Mouse (Mus musculus) lung, postnatal 0 days (tissue): ENCODE data around the gene Pla2g6. TPM values are rescaled to one million over a fixed set of nuclear protein-coding genes. Genes with fewer than 3 reads are reported as not detected.
A peak's percentile ranks its signal among the peaks of the same experiment; 100 is the strongest.

ENCODE experiments used
- ATAC-seq: fragments of 200-750 bp; cut with Nextera tagmentation; 2 replicates; pipeline ENCODE4 v1.8.0; 2017; ENCODE audit warnings: moderate library complexity
- DNase-seq: peaks from one replicate; pipeline ENCODE4 v3.0.0-alpha.2; 2016; ENCODE audit warnings: low spot score
- H3K27ac ChIP-seq: fragments of 300-500 bp; sonication (generic); 2 replicates; pipeline ENCODE4 v1.5.1; 2014; ENCODE audit warnings: antibody characterized with exemption, mild to moderate bottlenecking, low read length, mixed read lengths
- H3K27me3 ChIP-seq: fragments of 300-500 bp; sonication (generic); replicated peaks from 2 replicates; pipeline ENCODE4 v1.6.1; 2014; ENCODE audit warnings: low read length, mixed read lengths; ENCODE audit not compliant: insufficient read depth
- H3K36me3 ChIP-seq: fragments of 300-500 bp; sonication (generic); 2 replicates; pipeline ENCODE4 v1.6.1; 2014; ENCODE audit warnings: low read length, mixed read lengths; ENCODE audit not compliant: insufficient read depth
- H3K4me1 ChIP-seq: fragments of 300-500 bp; sonication (generic); 2 replicates; pipeline ENCODE4 v1.6.1; 2014; ENCODE audit warnings: antibody characterized with exemption, low read depth, low read length, mixed read lengths; ENCODE audit not compliant: insufficient read depth
- H3K4me2 ChIP-seq: fragments of 300-500 bp; sonication (generic); replicated peaks from 2 replicates; pipeline ENCODE4 v1.6.1; 2014; ENCODE audit warnings: low read depth, mild to moderate bottlenecking, low read length, moderate library complexity, mixed read lengths
- H3K4me3 ChIP-seq: fragments of 300-500 bp; sonication (generic); 2 replicates; pipeline ENCODE4 v1.5.1; 2014; ENCODE audit warnings: low read depth, low read length
- H3K9ac ChIP-seq: fragments of 300-500 bp; sonication (generic); replicated peaks from 2 replicates; pipeline ENCODE4 v1.6.1; 2014; ENCODE audit warnings: low read depth, mild to moderate bottlenecking
- H3K9me3 ChIP-seq: fragments of 300-500 bp; sonication (generic); 2 replicates; pipeline ENCODE4 v1.6.1; 2016; ENCODE audit warnings: low read length, mixed read lengths
- CTCF ChIP-seq: IDR thresholded peaks from 2 replicates; pipeline ENCODE4 v1.5.1; 2016; ENCODE audit warnings: antibody characterized with exemption, mild to moderate bottlenecking
- EP300 ChIP-seq: IDR thresholded peaks from 2 replicates; pipeline ENCODE4 v1.6.1; 2016; ENCODE audit warnings: antibody characterized with exemption, mild to moderate bottlenecking, control low read depth
- WGBS: fragments of 180-500 bp; shearing (Covaris S2); extraction: QIAGEN DNeasy Blood & Tissue Kit; methylation state at CpG from one replicate; pipeline ENCODE4 v1.1.7; 2014; 5-methylcytosine and 5-hydroxymethylcytosine counted together
- polyA plus RNA-seq: library from polyadenylated mRNA; unstranded; fragments of >200 nt; fragmentation: Nextera tagmentation; extraction: Ambion mirVana; gene quantifications from 2 replicates; pipeline ENCODE4 v1.2.1, GENCODE M21; 2015

The Pla2g6 gene
- polyA plus RNA-seq, 1 experiment from 2014 or later, result 11.8 TPM

DNA sequence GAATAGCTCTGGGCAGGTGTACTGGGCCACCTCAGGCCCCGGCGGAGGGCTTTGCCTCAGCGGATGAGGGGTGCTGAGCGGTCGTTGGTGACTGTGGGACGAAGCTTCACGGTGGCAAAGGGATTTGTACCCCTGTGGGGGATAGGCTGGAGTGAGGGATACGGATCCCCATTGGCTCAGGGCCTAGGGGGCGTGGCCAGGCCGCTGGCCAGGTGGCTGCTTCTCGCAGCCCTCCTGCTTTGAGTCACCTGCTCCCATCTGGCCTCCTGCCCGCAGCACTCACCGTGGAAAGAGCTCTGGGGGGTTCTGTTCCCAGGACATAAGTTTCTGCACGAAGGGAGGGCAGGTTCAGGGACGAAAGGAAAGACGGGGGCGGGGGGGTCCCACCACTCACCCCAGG lies 69.7 kb downstream of the Pla2g6 start:
- TF ChIP-seq EP300 (no peak), CTCF (no peak)
- ATAC-seq (no peak), DNase-seq (no peak)
- H3K9me3 ChIP-seq, result no peaks in the 10 kb centered on the region
- 26% methylated on average over 16 of the region's 17 CpGs for WGBS
- no peak overlapping the region for H3K4me2 ChIP-seq
- H3K9ac ChIP-seq, result no peak overlapping the region
- peaks cover 29% of the 10 kb centered on the region for H3K27me3 ChIP-seq
- no peak overlapping the region for H3K27ac ChIP-seq
- no peak overlapping the region for H3K4me3 ChIP-seq
- no peaks in the 10 kb centered on the region for H3K36me3 ChIP-seq
- peaks cover 4% of the 10 kb centered on the region; the same call in 1 of the 2 replicates for H3K4me1 ChIP-seq

DNA sequence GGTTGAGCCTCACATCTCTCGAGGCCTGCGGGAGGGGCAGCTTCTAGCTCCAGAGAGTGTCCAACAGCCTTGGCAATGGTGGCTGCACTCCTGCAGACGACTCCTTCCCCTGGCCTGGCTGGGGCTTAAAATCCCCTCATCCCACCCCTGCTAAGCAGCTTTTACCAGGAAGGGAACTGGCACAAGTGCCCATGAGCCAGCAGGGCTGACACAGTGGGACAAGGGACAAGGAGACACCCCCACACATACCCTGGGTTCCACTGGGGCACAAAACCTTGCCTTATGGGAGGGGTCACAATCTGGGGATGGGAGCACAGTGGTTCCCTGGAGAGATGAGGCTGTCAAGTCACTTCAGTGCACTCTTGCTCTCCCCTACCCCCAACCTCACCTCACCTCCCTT lies 73.5 kb downstream of the Pla2g6 start, which contains the start of gene Slc16a8:
Slc16a8 (minus strand) TSS at position 101 of the 400 bp plus-strand sequence.
- 35% methylated on average over 3 of the region's 3 CpGs for WGBS
- DNase-seq (no peak), ATAC-seq (no peak)
- Histone ChIP-seq H3K9me3 (no peaks in the 10 kb centered on the region), H3K4me2 (no peak within 1 kb of the TSS), H3K9ac (no peak within 1 kb of the TSS), H3K4me1 (peaks cover 10% of the 10 kb centered on the region; the same call in 1 of the 2 replicates), H3K27ac (no peak within 1 kb of the TSS), H3K27me3 (0 out of 2 replicates have a peak, but pooled peaks cover 18% of the 10 kb centered on the region), H3K4me3 (no peak within 1 kb of the TSS), H3K36me3 (no peaks in the 10 kb centered on the region)
- TF ChIP-seq EP300 (no peak), CTCF (no peak)

GRCm38 (mm10) chr15:79252580-79252979 lies 75.6 kb downstream of the Pla2g6 start:
- Histone ChIP-seq H3K9ac (no peak overlapping the region), H3K27me3 (0 out of 2 replicates have a peak, but pooled peaks cover 16% of the 10 kb centered on the region), H3K36me3 (no peaks in the 10 kb centered on the region), H3K4me3 (peak overlapping the region; percentile 21; the same call in 1 of the 2 replicates), H3K27ac (no peak overlapping the region), H3K4me1 (peaks cover 10% of the 10 kb centered on the region; the same call in 1 of the 2 replicates), H3K9me3 (no peaks in the 10 kb centered on the region), H3K4me2 (peak overlapping the region; percentile 58)
- no peak for DNase-seq
- 36% methylated on average over 22 of the region's 24 CpGs for WGBS
- ATAC-seq, result no peak
- TF ChIP-seq EP300, result no peak
- no peak for TF ChIP-seq CTCF

GRCm38 (mm10) chr15:79251781-79252491 lies 76.3 kb downstream of the Pla2g6 start:
- Histone ChIP-seq H3K4me1 (peaks cover 10% of the 10 kb centered on the region; the same call in 1 of the 2 replicates), H3K27me3 (0 out of 2 replicates have a peak, but pooled peaks cover 16% of the 10 kb centered on the region), H3K4me3 (peak overlapping the region; percentile 21), H3K9ac (no peak overlapping the region), H3K27ac (no peak overlapping the region), H3K36me3 (no peaks in the 10 kb centered on the region), H3K4me2 (peak overlapping the region; percentile 58), H3K9me3 (no peaks in the 10 kb centered on the region)
- ATAC-seq, result peak; percentile 32
- no peak for DNase-seq
- TF ChIP-seq EP300, result no peak
- peak; percentile 44 for TF ChIP-seq CTCF
- 7% methylated on average over 60 of the region's 61 CpGs for WGBS

DNA sequence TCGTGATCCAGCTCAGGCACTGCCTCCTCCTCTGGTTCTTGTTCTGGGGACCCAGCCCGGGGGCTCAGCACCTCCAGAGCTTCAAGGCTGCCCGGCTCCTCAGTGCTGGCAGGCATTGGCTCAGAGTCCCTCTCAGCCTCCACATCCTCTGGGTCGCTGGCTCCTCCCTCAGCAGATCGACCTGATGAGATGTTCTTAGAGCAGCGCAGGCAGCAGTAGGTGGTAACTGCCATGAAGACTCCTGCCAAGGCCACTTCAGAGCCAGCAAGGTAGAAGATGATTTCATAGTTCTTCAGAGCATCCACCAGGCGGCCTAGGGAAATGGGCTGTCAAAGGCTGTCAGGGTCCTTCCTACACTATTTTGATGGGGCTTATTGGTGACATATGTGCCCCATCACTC lies 77.0 kb downstream of the Pla2g6 start:
- 59% methylated on average over 7 of the region's 7 CpGs for WGBS
- Histone ChIP-seq H3K4me1 (peaks cover 10% of the 10 kb centered on the region; the same call in 1 of the 2 replicates), H3K36me3 (no peaks in the 10 kb centered on the region), H3K9me3 (no peaks in the 10 kb centered on the region), H3K4me2 (no peak overlapping the region), H3K27ac (no peak overlapping the region), H3K27me3 (0 out of 2 replicates have a peak, but pooled peaks cover 16% of the 10 kb centered on the region), H3K9ac (no peak overlapping the region), H3K4me3 (no peak overlapping the region)
- DNase-seq (no peak), ATAC-seq (no peak)
- no peak for TF ChIP-seq CTCF
- TF ChIP-seq EP300, result no peak

DNA sequence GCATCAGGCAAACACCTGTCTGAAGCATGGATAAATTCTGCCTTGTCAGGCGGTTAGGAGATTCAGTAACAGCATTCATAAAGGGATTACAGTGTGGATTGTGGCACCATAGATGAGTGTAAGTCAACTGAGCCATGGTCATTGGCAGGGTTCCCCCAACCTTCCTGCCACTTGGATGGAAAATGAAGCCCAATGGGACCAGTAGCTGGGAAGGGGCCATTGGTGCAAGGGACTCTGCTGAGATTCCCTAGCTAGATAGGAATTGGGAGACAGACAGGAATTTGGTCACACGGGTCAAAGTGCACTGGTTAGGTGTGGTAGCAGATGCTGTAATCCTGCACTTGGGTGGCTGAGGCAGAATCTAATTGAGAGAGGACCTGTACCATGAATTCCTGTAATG lies 78.0 kb downstream of the Pla2g6 start:
- Histone ChIP-seq H3K27ac (no peak overlapping the region), H3K36me3 (no peaks in the 10 kb centered on the region), H3K27me3 (0 out of 2 replicates have a peak, but pooled peaks cover 16% of the 10 kb centered on the region), H3K9me3 (no peaks in the 10 kb centered on the region), H3K4me3 (no peak overlapping the region), H3K9ac (no peak overlapping the region), H3K4me2 (no peak overlapping the region), H3K4me1 (peaks cover 10% of the 10 kb centered on the region; the same call in 1 of the 2 replicates)
- no peak for TF ChIP-seq CTCF
- TF ChIP-seq EP300, result no peak
- DNase-seq (no peak), ATAC-seq (no peak)
- 77% methylated on average over 2 of the region's 2 CpGs for WGBS
